Comparison of ENCODE assay signal across 8 mouse cellular contexts in the genomic region with DNA sequence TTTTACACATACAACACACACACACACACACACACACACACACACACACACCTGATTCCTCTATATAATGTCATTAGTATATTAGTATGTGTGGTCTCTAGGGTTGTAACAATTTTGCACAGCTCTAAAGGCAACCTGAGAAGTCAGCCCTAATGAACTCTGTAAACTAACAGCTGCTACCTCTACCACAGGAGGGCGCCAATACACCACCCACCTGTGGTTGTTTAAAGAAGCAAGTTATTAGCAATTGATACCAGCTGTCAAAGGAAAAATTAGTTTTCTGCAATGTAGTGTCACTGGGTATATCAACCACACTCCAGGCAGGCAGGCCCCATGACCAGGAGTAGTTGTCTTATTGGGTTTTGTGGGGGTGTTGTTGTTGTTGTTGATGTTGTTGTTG.
DNase-seq lines count a peak whose midpoint lies in the region; ATAC-seq and TF ChIP-seq lines count a peak whose summit lies in the region.

No protein-coding gene starts in this region.

- WGBS in intestine, postnatal 0 days, result 3% methylated on average over 1 of the region's 1 CpGs
- WGBS in intestine, embryonic 15.5 days, result 0% methylated on average over 1 of the region's 1 CpGs
- 0% methylated on average over 1 of the region's 1 CpGs for WGBS in neural tube, embryonic 12.5 days

- no peaks in the 10 kb centered on the region for H3K9me3 ChIP-seq in intestine, postnatal 0 days (ENCODE audit: control insufficient read depth)
- H3K9me3 ChIP-seq in intestine, embryonic 15.5 days, result no peaks in the 10 kb centered on the region
- no peaks in the 10 kb centered on the region for H3K9me3 ChIP-seq in neural tube, embryonic 12.5 days

- no peaks in the 10 kb centered on the region for H3K36me3 ChIP-seq in intestine, postnatal 0 days (ENCODE audit: control insufficient read depth, insufficient read depth)
- no peaks in the 10 kb centered on the region for H3K36me3 ChIP-seq in intestine, embryonic 15.5 days
- no peaks in the 10 kb centered on the region for H3K36me3 ChIP-seq in neural tube, embryonic 12.5 days

- DNase-seq in Muller cell, postnatal 12 days (ENCODE audit: inconsistent ontology term), result peak; percentile 20
- peak; percentile 24 to 61 for DNase-seq in cerebellum, postnatal 25 days
- DNase-seq in layer of hippocampus, postnatal 10 days (ENCODE audit: low spot score in 2 of 2), result peak; percentile 66 to 69
- DNase-seq in spleen, adult 18-20 months, result no peak
- DNase-seq in thymus, postnatal 36 days, result no peak

- no peaks in the 10 kb centered on the region for H3K4me1 ChIP-seq in intestine, postnatal 0 days (replicated peaks; ENCODE audit: control insufficient read depth, insufficient read depth, low read length)
- no peaks in the 10 kb centered on the region for H3K4me1 ChIP-seq in intestine, embryonic 15.5 days (replicated peaks)
- no peaks in the 10 kb centered on the region for H3K4me1 ChIP-seq in neural tube, embryonic 12.5 days

- H3K27ac ChIP-seq in intestine, postnatal 0 days (ENCODE audit: low read depth, low read length), result no peak overlapping the region
- H3K27ac ChIP-seq in intestine, embryonic 15.5 days, result no peak overlapping the region
- no peak overlapping the region for H3K27ac ChIP-seq in neural tube, embryonic 12.5 days

- no peaks in the 10 kb centered on the region for H3K27me3 ChIP-seq in intestine, postnatal 0 days (replicated peaks; ENCODE audit: control insufficient read depth, insufficient read depth, low read length)
- H3K27me3 ChIP-seq in intestine, embryonic 15.5 days (replicated peaks), result no peaks in the 10 kb centered on the region
- no peaks in the 10 kb centered on the region for H3K27me3 ChIP-seq in neural tube, embryonic 12.5 days (replicated peaks)

- TF ChIP-seq CTCF in intestine, postnatal 0 days (IDR thresholded peaks at IDR 0.05; ENCODE audit: low read depth), result peak; percentile 40

- no peak overlapping the region for H3K4me2 ChIP-seq in intestine, postnatal 0 days (replicated peaks; ENCODE audit: low read depth)
- no peak overlapping the region for H3K4me2 ChIP-seq in intestine, embryonic 15.5 days (replicated peaks)
- H3K4me2 ChIP-seq in neural tube, embryonic 12.5 days (replicated peaks), result no peak overlapping the region

- no peak overlapping the region for H3K9ac ChIP-seq in intestine, postnatal 0 days (ENCODE audit: low read depth, low read length)
- no peak overlapping the region for H3K9ac ChIP-seq in intestine, embryonic 15.5 days
- H3K9ac ChIP-seq in neural tube, embryonic 12.5 days, result no peak overlapping the region

- no peak for ATAC-seq in intestine, postnatal 0 days
- ATAC-seq in intestine, embryonic 15.5 days, result no peak
- ATAC-seq in neural tube, embryonic 12.5 days (ENCODE audit: low FRiP score, low read depth), result 0 out of 2 replicates have a peak, but pooled peaks have one; percentile 19

- H3K4me3 ChIP-seq in intestine, postnatal 0 days (ENCODE audit: low read depth, low read length), result no peak overlapping the region
- H3K4me3 ChIP-seq in intestine, embryonic 15.5 days (replicated peaks), result no peak overlapping the region
- no peak overlapping the region for H3K4me3 ChIP-seq in neural tube, embryonic 12.5 days

Comparison
In these comparisons a context has a peak if more than half of its experiments do, and no peak if none do; other contexts are left out.
1. DNase-seq: peak in Muller cell, postnatal 12 days (single experiment), cerebellum, postnatal 25 days (2 of 2) and layer of hippocampus, postnatal 10 days (2 of 2); none in spleen, adult 18-20 months (0 of 2) and thymus, postnatal 36 days (0 of 2).